Mouse (Mus musculus) spleen, postnatal 0 days (tissue): ENCODE measurements around the gene Mto1. TPM values are rescaled to one million over a fixed set of nuclear protein-coding genes. Genes with fewer than 3 reads are reported as not detected.

ENCODE experiments used
- polyA plus RNA-seq: library from polyadenylated mRNA; unstranded; fragments of >200 nt; fragmentation: Nextera tagmentation; extraction: Ambion mirVana; gene quantifications from 2 replicates; pipeline ENCODE4 v1.2.1, GENCODE M21; 2015

Gene Mto1
- polyA plus RNA-seq = 18.8 and 21.3 TPM in 2 replicates

DNA sequence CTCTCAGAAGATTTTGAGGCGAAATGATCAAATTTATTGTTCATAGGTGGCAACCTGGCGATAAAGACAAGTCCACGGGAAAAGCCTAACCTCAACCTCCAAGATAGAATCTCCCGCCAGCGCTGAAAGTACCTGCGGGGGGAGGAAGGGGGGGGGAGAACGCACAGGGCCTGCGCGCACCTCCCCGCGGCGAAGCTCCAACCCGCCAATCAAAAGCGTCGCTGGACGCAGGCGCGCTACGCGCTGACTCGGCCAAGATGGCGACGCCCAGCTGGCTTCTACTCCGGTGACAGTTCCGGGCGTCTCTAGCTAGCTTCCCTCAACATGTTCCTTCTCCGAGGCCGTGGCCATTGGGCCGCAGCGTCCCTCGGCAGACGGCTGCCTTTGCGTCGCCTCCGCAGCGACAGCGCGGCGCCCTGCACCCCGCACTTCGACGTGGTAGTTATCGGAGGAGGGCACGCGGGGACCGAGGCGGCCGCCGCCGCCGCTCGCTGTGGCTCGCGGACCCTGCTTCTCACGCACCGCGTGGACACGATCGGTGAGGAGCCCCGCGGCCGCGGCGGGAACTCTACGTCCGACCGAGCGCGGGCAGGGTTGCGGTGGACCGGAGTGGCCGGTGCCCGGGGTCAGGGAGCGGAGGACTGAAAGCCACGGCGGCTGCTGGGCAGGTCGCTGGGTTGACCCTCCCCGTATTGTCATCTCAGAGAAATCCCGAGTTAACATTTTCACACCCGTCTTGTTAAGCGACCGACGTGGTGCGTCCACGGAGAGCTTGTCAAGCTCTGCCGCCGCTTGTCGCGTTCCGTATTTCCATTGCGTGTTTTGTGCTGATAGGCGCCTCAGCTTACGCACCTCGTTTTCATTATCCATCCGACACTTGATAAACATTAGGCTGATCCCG lies at the start of gene Mto1, which contains the start of gene Gm17324:
Mto1 (plus strand) TSS at position 236 of the 901 bp plus-strand sequence.
Gm17324 (minus strand) TSS at position 814 of the 901 bp plus-strand sequence.

DNA sequence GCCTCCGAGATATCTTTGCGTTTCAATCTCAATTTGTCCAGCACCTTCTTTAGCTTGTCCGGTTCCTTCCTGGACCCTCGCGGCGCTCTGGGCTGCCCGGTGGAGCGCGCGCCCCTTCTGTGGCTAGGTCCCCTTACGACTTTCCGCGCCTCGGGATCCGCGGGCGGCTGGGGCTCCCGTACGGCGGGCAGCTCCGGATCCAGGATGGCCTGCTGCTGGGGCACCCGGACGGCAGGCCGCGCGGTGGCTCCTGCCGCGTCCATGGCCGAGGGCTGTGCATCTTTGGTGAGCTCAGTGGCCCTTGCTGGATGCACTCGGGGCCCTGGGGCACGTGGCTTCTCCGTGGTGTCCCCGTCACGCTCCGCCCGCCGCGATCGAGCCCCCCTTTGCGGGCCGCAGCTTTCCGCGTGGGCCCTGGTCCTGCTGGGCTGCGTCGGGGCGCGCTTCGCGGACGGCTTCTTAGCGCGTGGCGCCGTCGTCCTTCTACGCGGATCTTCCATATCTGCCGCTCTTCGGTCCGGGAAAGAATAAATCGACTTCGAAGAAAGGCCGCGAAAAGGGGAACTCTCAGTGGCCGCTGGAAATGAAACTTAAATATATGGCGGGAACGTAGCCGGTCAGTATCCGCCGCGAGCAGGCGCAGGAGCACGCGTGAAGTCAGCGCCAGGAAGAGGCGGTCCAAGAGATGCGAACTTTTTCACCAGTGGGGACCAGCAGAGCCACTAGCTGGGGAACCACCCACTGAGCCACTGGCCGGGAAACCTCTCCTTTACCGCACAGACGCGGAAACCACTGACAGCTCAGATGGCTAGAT lies 5.2 kb upstream of the Mto1 start, which contains the start of gene Cgas:
Cgas (minus strand) TSS at position 659 of the 814 bp plus-strand sequence.

DNA sequence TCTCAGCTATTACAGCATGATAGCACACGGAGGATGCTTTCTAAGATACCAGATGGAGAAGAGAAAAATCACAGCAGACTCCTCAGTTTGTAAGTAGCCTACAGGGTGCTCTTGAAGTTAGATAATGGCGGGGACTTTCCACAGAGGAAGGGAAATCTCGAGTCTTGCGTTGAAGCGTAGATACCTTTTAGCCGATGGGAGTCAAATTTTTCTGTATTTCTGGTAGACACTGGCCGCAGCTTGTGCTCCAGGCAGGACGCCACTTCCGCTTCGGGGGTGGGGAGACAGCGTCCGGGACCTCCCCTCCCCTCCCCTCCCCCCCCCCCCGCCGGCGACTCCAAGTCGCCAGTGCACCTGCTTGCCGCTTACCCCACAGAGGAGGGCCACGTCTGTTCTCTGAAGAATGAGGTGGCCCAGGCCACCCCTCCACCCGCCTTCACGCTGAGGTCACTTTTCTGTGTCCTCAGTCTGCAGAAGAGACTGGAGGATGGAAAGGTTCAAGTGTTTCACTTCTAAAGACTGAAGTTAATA lies 40.9 kb downstream of the Mto1 start, which contains the start of gene Eef1a1:
Eef1a1 (minus strand) TSS at position 262 of the 531 bp plus-strand sequence.

Other genes with a start within 250 kb of the Mto1 start
- gene Gsta1, start 217.6 kb upstream of the Mto1 start, polyA plus RNA-seq = not detected in 2 replicates
- not detected in 2 replicates for gene Gm3776, start 191.1 kb upstream of the Mto1 start, polyA plus RNA-seq
- gene Gm10639, start 158.3 kb upstream of the Mto1 start, polyA plus RNA-seq = not detected in 2 replicates
- gene Omt2a, start 133.4 kb upstream of the Mto1 start, polyA plus RNA-seq = not detected in 2 replicates
- gene Omt2b, start 120.6 kb upstream of the Mto1 start, polyA plus RNA-seq = not detected in 2 replicates
- not detected in 2 replicates for gene Gsta2, start 92.4 kb upstream of the Mto1 start, polyA plus RNA-seq
- not detected in 2 replicates for gene Dppa5a, start 80.0 kb upstream of the Mto1 start, polyA plus RNA-seq
- 0.16 and 0.28 TPM in 2 replicates for gene Ooep, start 69.5 kb upstream of the Mto1 start, polyA plus RNA-seq
- gene Ddx43, start 52.4 kb upstream of the Mto1 start, polyA plus RNA-seq = 0.07 TPM in 1 of 2 replicates, not detected in the other
- 2.3 and 2.4 TPM in 2 replicates for gene Cgas, start 5.0 kb upstream of the Mto1 start, polyA plus RNA-seq
- 1.3 and 1.8 TPM in 2 replicates for gene Gm17324, start 578 bp downstream of the Mto1 start, polyA plus RNA-seq
- gene Eef1a1, start 40.9 kb downstream of the Mto1 start, polyA plus RNA-seq = 2,612 and 2,799 TPM in 2 replicates
- 4.9 and 6.9 TPM in 2 replicates for gene Slc17a5, start 139.8 kb downstream of the Mto1 start, polyA plus RNA-seq
- gene Cd109, start 167.3 kb downstream of the Mto1 start, polyA plus RNA-seq = 0.72 and 0.90 TPM in 2 replicates